Mouse (Mus musculus) forebrain, embryonic 11.5 days (tissue): Measurements from ENCODE around the gene Gck. TPM values are rescaled to one million over a fixed set of nuclear protein-coding genes. Genes with fewer than 3 reads are reported as not detected.
A peak's percentile ranks its signal among the peaks of the same experiment; 100 is the strongest.

Source experiments
- ATAC-seq: fragments of 200-750 bp; cut with Nextera tagmentation; replicated peaks from 2 replicates; pipeline ENCODE4 v1.8.0; 2017; ENCODE audit warnings: moderate TSS enrichment; ENCODE audit not compliant: low FRiP score
- DNase-seq: peaks from one replicate; pipeline ENCODE4 v3.0.0-alpha.2; 2017; ENCODE audit warnings: low spot score
- H3K27ac ChIP-seq: fragments of 300-500 bp; sonication (generic); 2 replicates; pipeline ENCODE4 v1.5.1; 2014; ENCODE audit warnings: low read depth, low read length
- H3K27me3 ChIP-seq: fragments of 300-500 bp; sonication (generic); 2 replicates; pipeline ENCODE4 v1.6.1; 2014; ENCODE audit warnings: mild to moderate bottlenecking, low read length, mixed read lengths; ENCODE audit not compliant: control insufficient read depth, insufficient read depth
- H3K36me3 ChIP-seq: fragments of 300-500 bp; sonication (generic); 2 replicates; pipeline ENCODE4 v1.6.1; 2014; ENCODE audit warnings: mild to moderate bottlenecking, low read length, moderate library complexity, mixed read lengths; ENCODE audit not compliant: control insufficient read depth, insufficient read depth
- H3K4me1 ChIP-seq: fragments of 300-500 bp; sonication (generic); replicated peaks from 2 replicates; pipeline ENCODE4 v1.6.1; 2014; ENCODE audit warnings: low read length, mixed read lengths; ENCODE audit not compliant: control insufficient read depth, insufficient read depth
- H3K4me2 ChIP-seq: fragments of 300-500 bp; sonication (generic); 2 replicates; pipeline ENCODE4 v1.6.1; 2014; ENCODE audit warnings: low read depth, mild to moderate bottlenecking, low read length, moderate library complexity, mixed read lengths; ENCODE audit not compliant: severe bottlenecking
- H3K4me3 ChIP-seq: fragments of 300-500 bp; sonication (generic); 2 replicates; pipeline ENCODE4 v1.5.1; 2014; ENCODE audit warnings: low read depth, low read length
- H3K9ac ChIP-seq: fragments of 300-500 bp; sonication (generic); 2 replicates; pipeline ENCODE4 v1.6.1; 2014; ENCODE audit warnings: low read length
- H3K9me3 ChIP-seq: fragments of 300-500 bp; sonication (generic); 2 replicates; pipeline ENCODE4 v1.6.1; 2016; ENCODE audit warnings: low read length, mixed read lengths; ENCODE audit not compliant: control insufficient read depth
- WGBS: fragments of 180-500 bp; shearing (Covaris S2); extraction: QIAGEN DNeasy Blood & Tissue Kit; methylation state at CpG from one replicate; pipeline ENCODE4 v1.1.7; 2014; 5-methylcytosine and 5-hydroxymethylcytosine counted together
- polyA plus RNA-seq: library from polyadenylated mRNA; unstranded; fragments of >200 nt; fragmentation: Nextera tagmentation; extraction: Ambion mirVana; gene quantifications from 2 replicates; pipeline ENCODE4 v1.2.1, GENCODE M21; 2014

The Gck gene
- polyA plus RNA-seq, 1 experiment from 2014 or later = 1.8 TPM

DNA sequence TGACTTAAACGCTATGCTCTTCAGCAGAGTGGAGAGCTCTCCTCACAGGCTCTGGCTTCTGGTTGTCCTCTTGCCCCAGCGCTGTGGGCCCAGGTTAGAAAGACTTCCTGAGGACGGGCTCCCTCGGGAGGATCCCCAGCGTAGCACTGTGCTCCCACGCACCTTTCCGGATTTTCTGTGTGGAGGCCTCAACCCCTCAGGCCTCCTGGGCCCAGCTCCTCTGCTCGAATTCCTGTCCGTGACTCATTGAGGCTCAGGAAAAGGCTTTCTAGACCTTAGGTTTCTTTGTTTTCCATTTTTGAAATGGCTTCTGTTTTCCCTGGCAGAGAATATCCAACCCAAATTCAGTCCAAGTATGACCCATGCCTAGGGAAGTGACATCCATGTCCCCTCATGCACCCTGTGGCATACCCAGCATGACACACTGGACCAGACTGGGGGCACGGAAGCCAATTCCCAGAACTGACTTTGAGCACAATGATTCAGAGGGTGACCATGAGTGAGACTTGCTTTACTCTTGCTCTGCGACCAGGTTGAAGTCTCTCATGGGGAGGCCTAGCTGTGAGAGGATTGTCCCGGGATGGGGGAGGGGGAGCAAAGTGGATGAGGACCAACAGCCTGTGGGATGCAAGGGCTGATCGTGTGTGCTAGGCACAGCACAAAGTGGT, 89.9 kb downstream of the Gck start:
- ATAC-seq (no peak), DNase-seq (no peak)
- H3K4me3 ChIP-seq = no peak overlapping the region
- H3K9me3 ChIP-seq = no peaks in the 10 kb centered on the region
- H3K9ac ChIP-seq = no peak overlapping the region
- no peak overlapping the region for H3K4me2 ChIP-seq
- H3K27ac ChIP-seq = no peak overlapping the region
- H3K27me3 ChIP-seq = peaks cover 28% of the 10 kb centered on the region
- 82% methylated on average over 13 of the region's 13 CpGs for WGBS
- H3K4me1 ChIP-seq = peaks cover 7% of the 10 kb centered on the region
- no peaks in the 10 kb centered on the region for H3K36me3 ChIP-seq

DNA sequence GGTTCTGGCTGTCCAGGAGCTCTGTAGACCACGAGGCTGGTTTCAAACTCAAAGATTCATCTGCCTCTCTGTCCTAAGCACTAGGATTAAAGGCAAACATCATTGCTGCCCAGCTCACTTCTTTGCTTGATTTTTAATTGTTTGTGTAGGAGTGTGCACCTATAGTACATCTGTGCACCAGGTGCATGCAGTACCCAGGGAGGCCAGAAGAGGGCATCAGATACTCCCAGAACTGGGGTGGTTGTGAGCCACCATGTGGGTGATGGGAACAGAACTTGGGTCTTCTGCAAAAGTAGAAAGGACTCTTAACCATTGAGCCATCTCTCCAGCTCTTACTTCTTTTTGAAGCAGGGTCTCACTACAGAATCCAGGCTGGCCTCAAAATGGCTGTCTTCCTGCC, 91.2 kb downstream of the Gck start:
- Histone ChIP-seq H3K27ac (no peak overlapping the region), H3K36me3 (no peaks in the 10 kb centered on the region), H3K4me2 (no peak overlapping the region), H3K4me3 (no peak overlapping the region), H3K4me1 (peaks cover 7% of the 10 kb centered on the region), H3K27me3 (peaks cover 28% of the 10 kb centered on the region), H3K9me3 (no peaks in the 10 kb centered on the region), H3K9ac (no peak overlapping the region)
- DNase-seq (no peak), ATAC-seq (no peak)
- 81% methylated on average over 1 of the region's 1 CpGs for WGBS

DNA sequence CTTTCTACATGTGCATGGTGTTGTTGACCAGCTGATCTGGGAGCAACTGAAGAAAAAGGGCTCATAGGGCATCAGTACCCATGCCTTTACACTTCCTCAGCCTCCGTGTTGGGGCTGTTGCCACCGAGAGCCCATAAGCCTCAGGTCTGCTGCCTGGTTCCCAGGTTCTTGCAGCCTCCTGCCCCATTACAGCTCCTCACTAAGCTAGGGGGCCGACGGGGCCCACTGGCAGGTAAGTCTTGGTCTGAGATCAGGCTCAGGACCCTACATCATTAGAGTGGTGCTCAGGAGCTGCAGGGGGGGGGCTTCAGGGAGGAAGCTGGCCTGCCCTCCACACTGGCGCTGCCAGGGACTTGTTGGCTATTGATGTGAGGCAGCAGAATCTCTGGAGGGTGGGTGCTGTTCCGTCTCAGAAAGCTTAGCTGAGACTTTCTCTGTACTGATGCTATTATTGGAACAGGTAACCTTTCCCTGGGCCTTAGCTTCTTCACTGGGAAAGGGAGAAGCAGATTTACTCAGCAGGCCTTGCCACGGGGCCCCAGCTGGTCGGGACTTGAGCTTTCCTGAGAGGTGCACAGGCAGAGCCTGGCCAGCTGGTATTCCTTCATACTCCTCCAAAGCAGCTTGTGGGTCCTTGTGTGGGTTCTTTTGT, 93.3 kb downstream of the Gck start:
- DNase-seq (no peak), ATAC-seq (no peak)
- no peaks in the 10 kb centered on the region for H3K9me3 ChIP-seq
- no peaks in the 10 kb centered on the region for H3K36me3 ChIP-seq
- H3K27ac ChIP-seq = 0 out of 2 replicates have a peak overlapping the region, but pooled peaks have one; percentile 6
- peaks cover 14% of the 10 kb centered on the region for H3K27me3 ChIP-seq
- no peaks in the 10 kb centered on the region for H3K4me1 ChIP-seq
- no peak overlapping the region for H3K4me3 ChIP-seq
- no peak overlapping the region for H3K9ac ChIP-seq
- WGBS = 79% methylated on average over 8 of the region's 8 CpGs
- no peak overlapping the region for H3K4me2 ChIP-seq

DNA sequence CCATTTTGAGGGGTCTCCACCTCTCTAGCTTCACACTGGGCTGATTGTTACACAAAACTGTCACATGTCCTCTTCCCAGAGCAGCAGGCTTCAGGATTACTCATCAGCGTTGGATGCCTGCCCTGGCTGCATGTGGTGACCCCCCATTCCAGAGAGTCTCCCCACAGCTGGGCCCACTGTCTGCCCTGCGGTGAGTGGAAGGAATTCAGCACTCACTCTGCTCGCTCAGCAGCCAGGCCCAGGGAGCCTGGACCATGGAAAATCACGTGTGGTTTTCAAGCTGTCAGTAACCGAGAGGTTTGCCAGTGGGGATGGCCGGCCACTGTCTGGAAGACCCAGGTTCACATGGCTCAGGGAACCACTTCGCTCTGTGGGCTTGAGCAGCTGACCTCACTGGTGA, 94.0 kb downstream of the Gck start:
- DNase-seq (no peak), ATAC-seq (no peak)
- 44% methylated on average over 7 of the region's 7 CpGs for WGBS
- Histone ChIP-seq H3K27me3 (peaks cover 7% of the 10 kb centered on the region), H3K9ac (no peak overlapping the region), H3K9me3 (no peaks in the 10 kb centered on the region), H3K27ac (no peak overlapping the region), H3K4me2 (no peak overlapping the region), H3K4me1 (no peaks in the 10 kb centered on the region), H3K36me3 (no peaks in the 10 kb centered on the region), H3K4me3 (no peak overlapping the region)

DNA sequence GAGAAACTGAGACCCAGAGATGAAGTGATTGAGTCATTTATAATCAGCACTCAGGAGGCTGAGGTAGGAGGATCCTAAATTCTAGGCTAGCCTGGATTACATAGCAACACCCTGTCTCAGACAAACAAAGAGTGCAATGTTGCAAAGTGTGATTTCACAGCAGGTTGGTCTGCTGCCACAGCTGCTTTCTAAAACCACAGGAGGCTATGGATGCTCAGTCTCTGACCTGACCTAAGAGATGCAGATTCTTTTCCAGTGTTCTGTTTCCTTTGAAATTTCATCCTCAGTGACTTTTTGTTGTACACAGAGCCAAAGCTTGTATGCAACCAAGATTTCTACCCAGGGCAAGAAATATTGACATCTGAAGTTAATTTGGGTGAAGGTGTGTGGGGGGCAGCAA, 94.4 kb downstream of the Gck start:
- Histone ChIP-seq H3K9me3 (no peaks in the 10 kb centered on the region), H3K27me3 (peaks cover 3% of the 10 kb centered on the region; the same call in 1 of the 2 replicates), H3K27ac (no peak overlapping the region), H3K4me2 (no peak overlapping the region), H3K4me1 (no peaks in the 10 kb centered on the region), H3K36me3 (no peaks in the 10 kb centered on the region), H3K9ac (no peak overlapping the region), H3K4me3 (no peak overlapping the region)
- ATAC-seq (no peak), DNase-seq (no peak)

DNA sequence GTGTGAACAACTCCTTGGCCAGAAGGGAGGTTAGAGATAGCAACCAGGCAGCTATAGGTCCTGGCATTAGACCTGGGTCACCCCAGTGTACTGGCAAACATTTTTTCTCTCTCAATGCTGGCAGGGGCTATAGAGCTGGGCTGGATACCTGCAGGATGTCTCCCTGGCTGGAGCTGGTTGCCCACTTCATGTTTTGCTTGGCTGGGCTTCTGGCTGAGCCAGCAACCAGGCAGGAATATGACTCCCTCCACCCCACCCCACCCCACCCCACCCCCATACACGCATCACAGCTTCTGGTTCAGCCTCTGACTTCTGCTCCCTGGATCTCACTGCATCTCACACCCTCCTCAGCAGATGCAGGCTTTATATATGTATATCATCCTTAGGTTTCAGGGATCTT, 97.6 kb downstream of the Gck start:
- no peaks in the 10 kb centered on the region for H3K9me3 ChIP-seq
- no peak overlapping the region for H3K4me2 ChIP-seq
- ATAC-seq (no peak), DNase-seq (no peak)
- H3K4me1 ChIP-seq = no peaks in the 10 kb centered on the region
- H3K27ac ChIP-seq = no peak overlapping the region
- H3K9ac ChIP-seq = no peak overlapping the region
- no peaks in the 10 kb centered on the region for H3K36me3 ChIP-seq
- no peaks in the 10 kb centered on the region for H3K27me3 ChIP-seq
- H3K4me3 ChIP-seq = no peak overlapping the region
- 68% methylated on average over 1 of the region's 1 CpGs for WGBS

DNA sequence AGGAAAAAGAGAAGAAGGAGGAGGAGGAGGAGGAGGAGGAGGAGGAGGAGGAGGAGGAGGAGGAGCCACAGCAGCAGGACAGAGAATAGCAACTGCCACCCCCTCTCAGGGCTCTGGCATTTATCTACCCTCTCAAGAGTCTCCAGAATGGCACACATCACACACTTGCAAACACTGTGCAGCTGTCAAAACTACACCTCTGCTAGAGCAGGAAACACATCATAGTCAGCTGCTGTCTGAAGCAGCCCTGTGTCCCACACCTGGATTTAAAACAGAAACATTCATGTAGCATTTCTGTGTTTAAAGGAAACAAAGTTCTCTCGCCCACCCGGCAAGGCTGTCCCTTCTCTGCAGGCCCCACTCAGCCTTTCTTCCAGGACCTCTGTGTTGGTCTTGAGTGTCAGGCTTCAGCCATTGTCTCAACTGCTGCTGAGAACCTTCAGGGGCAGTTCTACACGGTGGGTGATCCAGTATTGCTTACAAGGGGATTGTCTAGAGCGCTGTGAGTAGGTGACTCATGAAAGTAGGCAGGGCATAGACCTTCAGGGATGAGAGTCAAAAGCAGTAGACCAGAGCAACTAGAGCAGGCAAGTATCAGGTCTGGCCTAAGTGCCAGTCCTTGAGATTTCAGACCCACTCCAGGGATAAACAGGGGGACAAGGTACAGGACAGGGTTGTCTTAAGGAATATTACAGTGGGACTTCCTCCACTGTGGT, 98.7 kb downstream of the Gck start:
- 60% methylated on average over 4 of the region's 4 CpGs for WGBS
- no peak overlapping the region for H3K27ac ChIP-seq
- H3K4me1 ChIP-seq = no peaks in the 10 kb centered on the region
- ATAC-seq (no peak), DNase-seq (no peak)
- H3K9ac ChIP-seq = no peak overlapping the region
- no peaks in the 10 kb centered on the region for H3K27me3 ChIP-seq
- no peak overlapping the region for H3K4me2 ChIP-seq
- H3K9me3 ChIP-seq = no peaks in the 10 kb centered on the region
- no peak overlapping the region for H3K4me3 ChIP-seq
- H3K36me3 ChIP-seq = no peaks in the 10 kb centered on the region
